Mouse (Mus musculus) spleen, postnatal 14 days (tissue): ENCODE data around the gene Phb2.
A peak's percentile ranks its signal among the peaks of the same experiment; 100 is the strongest.
"Not testable (repeated sequence)": the region's sequence is repeated elsewhere in the genome, so short reads cannot be mapped to it uniquely, and the experiment has no call there.

Source experiments
- DNase-seq, 2 experiments: peaks; one replicate each; pipeline ENCODE4 v3.0.0; 2021 to 2022; ENCODE audit warnings: low spot score in 2 of 2

Phb2 gene

DNA sequence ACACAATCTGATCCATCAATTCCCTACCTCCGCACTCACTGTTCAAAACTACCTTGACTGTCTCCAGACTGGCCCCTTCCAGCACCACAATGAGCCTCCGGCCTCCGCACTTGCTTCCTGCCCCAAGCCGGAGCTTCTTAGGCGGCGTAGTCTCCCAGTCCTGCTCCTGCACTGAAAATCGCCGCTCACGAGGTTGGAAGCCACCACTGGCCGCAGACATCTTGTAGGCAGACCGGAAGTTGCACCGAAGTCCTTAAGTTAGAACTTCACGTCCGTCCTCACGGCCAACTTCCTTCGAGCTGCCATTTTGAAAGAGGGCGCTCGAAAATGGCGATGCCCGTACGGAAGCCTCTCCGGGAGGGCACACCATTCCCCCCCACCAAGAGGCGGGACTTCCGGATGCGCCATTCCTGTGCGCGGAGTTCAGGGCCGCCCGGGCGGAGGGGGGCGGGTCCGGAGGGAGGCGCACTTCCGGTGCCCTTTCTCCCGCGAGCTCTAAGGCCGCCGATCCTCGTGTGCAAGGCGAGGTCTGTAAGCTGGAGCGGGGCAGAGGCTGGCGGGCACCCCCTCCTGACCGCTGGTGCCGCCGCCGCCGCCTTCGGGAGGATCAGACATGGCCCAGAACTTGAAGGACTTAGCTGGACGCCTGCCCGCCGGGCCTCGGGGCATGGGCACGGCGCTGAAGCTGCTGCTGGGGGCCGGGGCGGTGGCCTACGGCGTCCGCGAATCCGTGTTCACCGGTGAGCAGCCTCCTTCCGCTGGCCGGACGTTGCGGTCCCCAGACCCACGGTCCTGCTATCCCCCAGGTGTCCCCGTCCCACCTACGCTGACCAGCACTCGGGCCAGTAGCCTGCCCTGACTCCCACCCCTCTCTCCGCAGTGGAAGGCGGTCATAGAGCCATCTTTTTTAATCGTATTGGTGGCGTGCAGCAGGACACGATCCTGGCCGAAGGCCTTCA lies at the start of gene Phb2, which contains the start of gene Emg1:
Phb2 (plus strand) TSS at position 513 of the 959 bp plus-strand sequence.
Emg1 (minus strand) TSS at position 355 of the 959 bp plus-strand sequence.
- DNase-seq = peak; percentile 95 to 98

DNA sequence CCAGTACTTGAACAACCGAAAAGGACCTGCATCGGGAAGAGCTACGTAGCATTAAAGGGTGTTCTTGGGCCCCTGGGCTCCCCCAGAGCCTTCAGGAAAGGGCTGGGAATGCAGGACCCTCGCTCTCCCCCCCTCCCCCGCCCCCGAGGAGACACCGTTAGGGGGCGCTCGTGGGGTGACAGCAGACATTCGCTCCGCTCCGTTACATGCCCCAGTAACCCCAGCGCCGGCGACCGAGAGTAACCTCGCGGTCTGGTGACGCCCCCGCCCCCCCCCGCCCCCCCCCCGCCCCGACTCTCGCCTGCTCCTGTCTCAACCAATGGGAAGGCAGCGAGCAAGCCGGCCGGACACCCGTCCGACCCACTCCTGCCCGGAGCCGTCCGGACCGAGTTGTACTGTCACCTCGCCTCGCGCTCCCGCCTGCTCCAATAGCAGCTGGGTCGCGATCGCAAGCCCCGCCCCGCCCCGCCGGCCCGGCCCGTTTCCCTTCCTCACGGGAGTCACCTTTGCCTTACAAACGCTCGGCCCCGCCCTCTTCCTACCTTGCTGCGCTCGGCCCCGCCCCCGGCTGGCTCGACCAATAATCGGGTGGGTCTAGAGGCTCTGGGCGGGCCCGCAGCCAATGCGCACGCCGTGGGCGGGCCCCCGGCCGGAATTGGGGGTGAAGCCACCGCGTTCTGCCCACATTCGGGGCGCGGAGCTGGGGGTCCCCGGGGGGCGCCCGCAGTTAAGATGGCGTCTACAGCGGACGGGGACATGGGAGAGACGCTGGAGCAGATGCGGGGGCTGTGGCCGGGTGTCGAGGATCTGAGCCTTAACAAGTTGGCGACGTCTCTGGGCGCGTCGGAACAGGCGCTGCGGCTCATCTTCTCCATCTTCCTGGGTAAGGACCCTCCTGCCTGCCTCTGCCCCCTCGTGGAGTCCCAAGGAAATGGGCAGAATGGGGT lies 49.4 kb upstream of the Phb2 start, which contains the start of gene Lpcat3:
Lpcat3 (plus strand) TSS at position 551 of the 947 bp plus-strand sequence.
- peak; percentile 100 for DNase-seq

DNA sequence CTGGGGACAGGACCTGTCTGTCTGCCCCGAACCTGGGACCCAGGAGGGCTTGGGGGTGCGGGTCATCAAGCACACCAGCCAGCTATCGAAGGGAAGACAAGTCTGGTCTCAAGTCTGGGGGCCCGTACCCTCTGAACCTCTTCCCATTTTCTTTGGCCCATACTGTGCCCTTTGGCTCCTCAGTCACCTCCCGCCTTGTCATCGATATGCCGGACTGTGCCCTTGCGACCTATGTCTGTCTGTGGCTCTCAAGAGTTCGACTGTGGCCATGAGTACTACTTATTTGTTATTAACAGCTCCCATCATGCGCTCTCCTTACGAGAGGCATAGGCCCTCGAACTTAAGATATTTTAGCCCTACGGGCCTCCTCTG lies 48.7 kb upstream of the Phb2 start:
- DNase-seq = no peak

DNA sequence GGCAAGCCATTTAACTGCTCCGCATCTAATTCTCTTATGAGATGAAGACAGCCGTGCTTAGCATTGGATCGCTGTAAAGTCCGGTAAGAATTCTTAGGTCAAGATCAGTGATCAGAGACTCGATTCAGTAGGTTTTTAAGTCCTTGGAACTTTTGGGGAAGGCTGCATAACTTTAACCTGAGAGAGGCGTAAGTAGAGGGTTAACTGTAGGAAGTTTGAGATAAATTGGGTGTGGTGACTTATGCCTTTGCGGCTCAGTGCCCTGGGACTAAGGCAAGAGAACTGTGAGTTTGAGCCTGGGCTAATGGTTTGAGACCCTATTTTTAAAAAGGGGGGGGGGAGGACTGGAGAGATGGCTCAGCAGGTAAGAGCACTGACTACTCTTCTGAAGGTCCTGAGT lies 47.9 kb upstream of the Phb2 start:
- no peak for DNase-seq

DNA sequence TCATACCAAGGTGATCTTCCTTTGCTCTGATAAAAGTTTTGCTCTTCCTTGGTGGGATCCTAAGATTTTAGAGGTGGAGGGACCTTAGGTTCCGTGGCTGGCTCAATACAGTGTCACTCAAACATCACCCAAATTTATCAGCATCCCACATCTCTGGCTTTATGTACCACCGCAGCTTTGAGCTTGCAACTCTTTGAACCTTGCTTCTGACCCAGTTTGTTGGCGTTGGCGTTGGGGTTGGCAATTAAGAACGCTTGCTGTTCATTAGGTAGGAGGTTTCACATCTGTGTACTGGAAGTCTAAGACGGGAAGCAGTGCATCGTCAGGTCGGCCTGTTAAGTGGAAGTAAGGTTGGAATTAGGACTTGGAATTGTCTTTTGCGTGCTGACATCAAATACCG lies 47.1 kb upstream of the Phb2 start:
- DNase-seq = no peak

DNA sequence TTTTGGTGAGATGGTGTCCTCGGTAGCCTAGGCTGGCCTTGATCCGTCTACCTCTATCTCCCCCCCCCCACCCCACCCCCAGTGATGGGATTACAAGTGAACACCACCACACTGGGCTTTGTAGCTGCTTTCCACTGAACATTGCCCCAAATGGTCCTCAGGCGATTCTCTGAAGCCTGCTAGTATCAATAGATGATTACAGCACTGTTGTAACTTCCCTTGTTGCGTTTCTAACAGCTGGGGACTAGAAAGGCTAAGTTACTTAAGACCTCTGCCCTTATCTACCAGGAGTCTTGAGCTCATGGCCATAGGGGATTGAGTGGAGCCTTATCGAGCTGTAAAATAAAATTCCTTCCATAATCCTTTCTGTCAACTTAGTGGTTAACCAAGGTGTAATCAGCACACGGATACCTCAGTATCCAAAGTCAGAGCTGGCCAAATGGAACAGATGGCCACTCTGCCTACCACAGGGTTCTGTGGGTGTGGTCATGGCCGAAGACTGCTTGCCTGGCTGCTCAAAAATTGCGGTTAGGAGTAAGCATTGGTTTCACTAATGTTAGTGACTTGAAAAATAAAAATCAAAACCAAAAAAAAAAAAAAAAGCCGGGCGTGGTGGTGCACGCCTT lies 42.8 kb upstream of the Phb2 start:
- no peak for DNase-seq

DNA sequence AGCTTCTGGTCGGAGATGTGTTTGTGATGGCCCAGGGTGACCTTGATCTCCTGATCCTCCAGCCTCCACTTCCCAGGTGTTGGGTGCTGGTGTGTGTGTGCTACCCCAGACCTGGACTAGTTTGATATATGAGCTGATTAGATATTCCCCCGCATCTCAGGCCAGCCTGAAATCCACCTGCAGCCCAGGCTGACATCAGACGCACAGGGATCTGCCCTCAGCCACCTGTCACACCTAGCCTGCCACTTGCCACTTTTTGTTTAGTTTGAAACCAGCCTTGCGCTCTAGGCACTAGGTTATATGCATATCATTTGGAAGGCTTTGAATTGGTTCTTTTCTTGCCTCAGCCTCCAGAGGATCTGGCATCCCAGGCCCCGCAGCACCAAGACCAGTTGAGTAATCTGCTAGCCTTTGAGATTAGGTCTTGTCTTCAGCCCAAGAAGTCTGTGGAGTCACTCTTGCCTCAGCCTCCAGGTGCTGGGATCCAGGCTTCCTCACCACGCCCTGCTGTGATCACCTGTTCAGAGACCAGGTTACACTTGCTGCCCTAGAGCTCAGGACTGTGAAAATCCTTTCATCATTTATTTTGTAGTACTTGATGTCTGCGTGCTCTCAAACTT lies 41.7 kb upstream of the Phb2 start:
- DNase-seq = no peak

DNA sequence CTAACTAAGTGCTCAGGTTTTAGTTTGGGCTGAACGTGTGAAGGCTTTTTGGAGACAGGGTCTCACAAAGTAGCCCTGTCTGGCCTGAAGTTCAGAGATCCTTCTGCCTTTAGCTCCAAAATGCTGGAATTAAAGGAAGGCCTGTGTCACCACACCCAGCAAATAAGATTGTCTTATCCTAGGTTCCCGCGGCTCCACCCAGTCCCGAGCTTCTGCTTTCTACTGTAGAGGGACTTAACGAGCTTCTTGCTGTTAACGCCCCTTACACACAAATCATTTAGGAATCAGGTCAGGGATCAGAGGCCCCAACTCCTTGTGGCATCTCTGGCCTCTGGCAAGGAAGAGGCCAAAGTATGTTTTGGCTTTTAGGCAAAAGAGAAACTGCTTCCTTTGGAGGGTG lies 40.0 kb upstream of the Phb2 start:
- DNase-seq = no peak

DNA sequence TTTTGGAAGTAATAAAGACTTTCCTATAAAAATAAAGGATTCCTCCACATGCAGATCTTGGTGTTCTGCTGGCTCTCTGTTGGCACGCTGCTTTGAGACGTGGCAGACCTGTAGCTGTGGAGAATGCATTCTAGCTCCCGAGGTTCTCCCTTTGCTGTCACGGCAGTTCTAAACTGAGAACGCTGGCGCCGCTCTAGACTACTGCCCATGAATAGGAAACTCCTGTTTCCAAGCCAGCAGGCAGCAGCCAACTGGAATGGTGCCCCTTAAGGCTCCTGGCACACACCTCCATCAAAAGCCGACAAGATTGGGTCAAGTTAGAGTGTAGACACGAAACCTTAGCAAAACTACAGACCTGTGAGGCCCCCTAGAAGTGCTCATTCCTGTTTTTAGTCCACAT lies 38.5 kb upstream of the Phb2 start:
- DNase-seq = no peak

DNA sequence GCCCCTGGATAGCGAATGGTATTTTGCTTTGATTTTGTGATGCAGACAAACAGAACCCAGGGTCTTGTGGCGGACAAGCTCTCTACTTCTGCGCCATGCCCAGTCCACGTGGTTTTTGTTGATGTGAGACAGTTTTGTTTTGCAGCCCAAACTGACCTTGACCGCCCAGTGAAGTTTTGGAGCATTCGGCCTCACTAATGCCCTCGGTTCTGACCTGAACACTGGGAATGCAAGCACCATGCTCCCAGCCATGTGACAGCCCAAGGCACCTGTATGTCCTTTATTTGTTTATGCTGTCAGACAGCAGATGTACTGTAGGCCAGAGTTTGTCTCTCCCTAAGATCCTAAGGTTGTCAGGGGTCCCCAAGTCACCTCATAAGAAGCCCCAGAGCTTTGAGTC lies 37.5 kb upstream of the Phb2 start:
- DNase-seq = no peak

DNA sequence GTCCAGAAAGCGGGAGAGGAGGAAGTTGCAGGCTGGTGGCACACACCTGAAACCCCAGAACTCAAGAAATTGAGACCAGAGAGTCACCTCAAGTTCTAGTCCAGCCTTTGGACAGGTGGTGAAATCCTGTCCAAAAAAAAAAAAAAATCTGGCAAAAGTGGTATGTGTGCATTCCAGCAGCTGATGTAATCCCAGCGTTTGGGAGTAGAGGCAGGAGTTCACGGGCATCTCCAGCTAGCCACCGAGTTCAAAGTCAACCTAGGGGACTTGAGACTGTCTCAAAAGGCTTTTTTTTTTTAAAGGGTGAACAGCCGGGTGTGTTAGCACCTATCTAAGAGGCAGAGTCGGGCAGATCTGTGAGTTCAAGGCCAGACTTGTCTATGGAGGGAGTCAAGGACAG lies 36.0 kb upstream of the Phb2 start:
- no peak for DNase-seq

DNA sequence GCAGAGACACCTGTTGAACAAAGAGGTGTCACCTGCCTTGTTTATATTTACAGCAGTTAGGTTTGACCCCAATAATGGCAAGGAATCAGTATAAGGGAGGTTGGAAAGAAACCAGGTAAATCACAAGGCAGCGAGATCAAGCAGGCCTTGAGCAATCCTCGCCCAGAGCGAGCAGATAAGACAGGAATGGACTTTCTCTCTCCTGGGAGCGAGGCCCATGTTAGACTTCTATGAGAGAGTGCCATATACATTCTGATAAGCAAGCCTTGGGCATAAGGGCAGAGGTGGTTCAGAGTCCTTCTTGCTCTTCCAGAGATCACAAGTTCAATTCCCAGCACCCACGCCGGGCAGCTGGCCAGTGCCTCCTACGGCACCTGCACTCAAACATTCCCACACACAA lies 33.4 kb upstream of the Phb2 start:
- DNase-seq = no peak

DNA sequence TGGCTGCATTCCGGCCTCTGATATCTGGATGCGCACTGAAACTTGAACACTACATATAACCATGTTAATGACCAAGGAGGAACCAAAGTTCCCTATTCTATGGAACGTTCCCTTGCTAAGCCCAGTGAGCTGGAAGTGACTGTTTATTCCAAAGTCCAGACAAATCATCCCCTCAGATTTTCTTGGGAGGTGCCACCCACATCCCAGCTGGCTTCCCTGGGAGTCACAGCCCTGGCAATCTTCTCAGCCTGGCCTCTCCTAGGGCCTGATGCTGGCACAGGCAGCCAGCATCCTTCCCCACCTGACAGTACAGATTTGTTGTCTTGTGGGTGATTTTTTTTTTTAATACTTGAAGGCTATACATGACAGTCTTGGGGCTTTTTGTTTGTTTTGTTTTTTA lies 32.6 kb upstream of the Phb2 start:
- no peak for DNase-seq

DNA sequence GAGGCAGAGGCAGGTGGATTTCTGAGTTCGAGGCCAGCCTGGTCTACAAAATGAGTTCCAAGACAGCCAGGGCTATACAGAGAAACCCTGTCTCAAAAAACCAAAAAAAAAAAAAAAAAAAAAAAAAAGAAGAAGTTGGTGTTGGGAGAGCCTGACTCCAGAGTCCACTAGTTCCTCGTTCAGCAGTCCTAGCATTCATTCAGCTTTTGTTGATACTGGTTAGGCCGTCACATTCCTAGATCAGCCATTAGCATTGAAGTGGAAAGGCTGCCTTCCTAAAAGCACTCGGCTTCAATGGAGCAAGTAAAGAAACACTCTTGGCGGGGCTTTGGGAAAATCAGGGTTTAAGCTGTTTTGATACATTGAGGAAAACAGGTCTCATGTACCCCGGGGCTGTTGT lies 29.8 kb upstream of the Phb2 start:
- DNase-seq = not testable (repeated sequence)

DNA sequence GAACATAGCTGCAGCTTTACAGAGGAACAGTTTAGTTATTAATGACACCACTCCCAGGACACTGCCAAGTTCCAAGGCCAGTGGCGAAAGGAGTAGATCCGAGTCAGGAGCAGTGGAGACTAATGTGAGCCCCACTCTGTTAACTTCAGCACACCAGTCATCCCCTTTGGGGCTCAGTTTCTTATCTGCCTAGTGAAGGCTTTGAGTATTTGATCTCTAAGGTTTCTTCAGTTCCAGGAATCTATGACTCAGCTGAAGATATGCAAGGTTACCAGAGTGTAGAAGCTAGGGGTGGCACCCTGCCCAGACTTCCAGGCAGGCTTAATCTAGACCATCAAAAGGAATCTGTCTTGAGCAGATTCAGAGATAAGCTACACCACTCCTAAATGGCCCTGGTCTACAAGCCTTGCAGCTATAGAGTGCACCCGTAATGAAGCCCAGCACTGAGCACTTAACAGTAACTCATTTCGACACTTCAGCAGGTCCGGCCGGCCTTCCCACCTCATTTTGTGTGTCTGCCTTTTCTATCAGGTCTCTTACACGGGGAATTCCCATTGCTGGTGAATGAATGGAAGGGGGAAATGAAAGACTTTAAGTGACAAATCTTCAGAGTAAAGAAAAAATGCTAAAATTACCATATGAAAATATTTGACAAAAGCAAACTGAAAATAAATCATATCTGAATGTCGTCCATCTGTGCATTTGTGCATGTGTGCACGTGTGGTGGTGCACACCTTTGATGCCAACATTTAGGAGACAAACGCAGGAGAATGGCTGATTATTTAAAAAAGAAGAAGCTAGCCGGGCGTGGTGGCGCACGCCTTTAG lies 28.3 kb upstream of the Phb2 start:
- DNase-seq = no peak

DNA sequence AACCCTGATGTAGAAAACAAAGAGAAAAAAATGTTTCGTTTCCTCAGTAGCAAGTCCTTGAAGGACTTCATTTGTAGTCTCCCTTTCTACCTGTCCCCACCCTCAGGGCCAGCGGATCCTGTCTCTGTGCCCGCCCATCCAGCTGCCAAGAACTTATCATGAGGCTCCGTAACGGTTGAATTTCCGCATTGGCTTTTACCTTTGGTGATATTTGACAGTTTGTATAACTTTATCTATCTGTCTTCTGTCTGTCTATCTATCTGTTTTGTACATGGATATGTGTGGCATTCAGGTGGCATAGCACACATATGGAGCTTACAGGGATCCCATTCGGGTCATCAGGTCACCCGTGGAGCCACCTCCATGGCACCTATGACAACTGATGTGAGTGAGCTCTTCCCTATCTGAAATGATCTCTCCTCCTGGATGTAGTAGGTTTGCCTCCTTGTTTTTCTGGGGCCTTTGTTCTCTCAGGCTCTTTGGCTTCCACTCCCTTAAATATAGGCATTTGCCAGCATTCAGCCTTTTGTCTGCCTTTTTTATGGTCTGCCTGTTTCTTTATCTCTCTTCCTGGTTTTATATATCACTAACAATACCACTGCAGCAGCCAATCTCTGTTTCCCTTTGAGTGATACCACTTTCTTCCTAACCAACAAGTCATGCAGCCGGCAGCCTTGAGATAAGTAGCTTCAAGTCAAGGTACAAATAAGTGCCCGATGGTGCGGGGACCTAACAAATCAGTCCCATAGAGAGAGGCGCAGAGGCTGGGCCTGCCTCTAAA lies 26.3 kb upstream of the Phb2 start:
- DNase-seq = no peak

DNA sequence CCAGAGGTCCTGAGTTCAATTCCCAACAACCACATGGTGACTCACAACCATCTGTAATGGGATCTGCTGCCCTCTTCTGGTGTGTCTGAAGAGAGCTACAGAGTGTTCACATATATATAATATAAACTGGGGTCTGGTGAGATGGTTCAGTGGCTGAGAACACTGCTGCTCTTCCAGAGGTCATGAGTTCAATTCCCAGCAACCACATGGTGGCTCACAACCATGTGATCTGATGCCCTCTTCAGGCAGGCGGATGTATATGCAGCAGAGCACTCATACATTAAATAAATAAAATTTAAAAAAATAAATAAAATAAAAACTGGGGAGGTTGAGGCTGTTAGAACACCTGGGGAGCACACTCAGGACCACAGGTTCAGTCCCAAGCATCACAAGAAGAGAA lies 25.5 kb upstream of the Phb2 start:
- DNase-seq = not testable (repeated sequence)

DNA sequence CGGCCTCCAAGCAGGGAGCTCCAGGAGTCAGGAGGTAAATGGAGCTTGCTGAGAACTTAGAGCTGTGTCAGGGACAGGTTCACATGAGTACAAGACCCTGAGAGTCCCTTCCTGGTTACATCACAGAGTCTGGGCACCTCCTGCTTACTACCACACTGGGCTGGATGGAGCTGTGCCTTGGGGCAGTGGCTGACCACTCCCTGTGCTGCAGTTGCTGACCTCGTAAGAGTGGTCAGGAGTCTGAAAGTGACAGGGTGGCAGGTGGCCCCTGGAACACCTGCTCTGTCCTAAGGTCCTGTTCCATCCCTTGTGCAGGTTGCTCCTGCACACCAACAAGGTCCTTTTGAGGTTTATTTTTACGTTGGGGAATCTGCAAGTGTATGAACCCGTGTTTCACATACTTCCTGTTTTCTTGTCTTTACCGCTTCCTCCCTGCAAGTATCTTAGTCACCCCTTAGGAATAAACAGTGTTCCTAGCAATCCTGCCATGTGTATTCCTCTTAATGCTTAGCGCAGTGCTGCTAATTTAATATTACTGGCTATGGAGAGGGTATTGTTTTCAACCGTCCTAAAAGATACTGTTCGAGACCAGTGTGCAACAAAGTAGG lies 23.9 kb upstream of the Phb2 start:
- DNase-seq = no peak

DNA sequence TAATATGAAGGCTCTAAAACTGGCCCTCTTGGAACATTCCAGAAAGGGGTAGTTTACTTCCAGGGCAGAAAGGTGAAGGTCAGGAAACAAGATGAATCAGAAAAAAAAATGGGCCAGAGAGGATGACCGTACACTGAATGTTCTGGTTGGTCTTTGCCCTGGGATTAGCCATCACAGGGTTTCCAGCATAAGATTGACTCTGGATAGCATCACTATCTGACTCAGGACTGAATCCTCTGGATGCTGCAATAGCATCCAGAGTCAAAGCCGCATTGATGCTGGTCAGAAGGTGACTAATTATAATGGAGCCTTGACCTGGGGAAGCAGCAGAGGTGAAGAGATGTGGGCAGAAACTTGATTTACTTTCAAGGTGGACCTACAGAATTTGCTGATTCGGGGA lies 23.1 kb upstream of the Phb2 start:
- no peak for DNase-seq
